Mouse (Mus musculus): ENCODE data around the gene Lypd3. TPM values are rescaled to one million over a fixed set of nuclear protein-coding genes. Genes with fewer than 3 reads are reported as not detected.

Lypd3 gene
- total and polyA plus RNA-seq, 3 experiments: not detected

GRCm38 (mm10) chr7:24644492-24644891, 8.1 kb downstream of the Lypd3 start:
- Histone ChIP-seq H3K27me3 (ENCODE audit: control insufficient read depth in 1 of 2, insufficient read depth in 2 of 2, low read length in 2 of 2) (peaks cover 2 to 15% of the 10 kb centered on the region in 2 experiments), H3K36me3 (ENCODE audit: control insufficient read depth in 1 of 2, insufficient read depth in 2 of 2, low read length in 2 of 2) (no peaks in the 10 kb centered on the region), H3K9ac (ENCODE audit: control insufficient read depth, low read depth, low read length, poor library complexity, severe bottlenecking) (no peak overlapping the region), H3K4me3 (ENCODE audit: control insufficient read depth in 1 of 2, insufficient read depth in 1 of 2, low read depth in 2 of 2, low read length in 2 of 2) (no peak overlapping the region), H3K9me3 (replicated peaks; ENCODE audit: insufficient read depth, low read length) (no peaks in the 10 kb centered on the region), H3K4me1 (ENCODE audit: control insufficient read depth in 1 of 2, insufficient read depth in 2 of 2, low read length in 2 of 2) (no peaks in the 10 kb centered on the region), H3K27ac (ENCODE audit: control insufficient read depth, low read depth, low read length) (no peak overlapping the region), H3K79me2 (ENCODE audit: control insufficient read depth, insufficient read depth, low read length, poor library complexity) (no peaks in the 10 kb centered on the region)
- TF ChIP-seq RAD21 (IDR thresholded peaks at IDR 0.05; ENCODE audit: low read depth, low read length): no peak
- TF ChIP-seq MYC (IDR thresholded peaks at IDR 0.05; ENCODE audit: low read depth, low read length): no peak
- no peak for TF ChIP-seq CHD1 (IDR thresholded peaks at IDR 0.05; ENCODE audit: low read depth, low read length)
- no peak for TF ChIP-seq BHLHE40 (IDR thresholded peaks at IDR 0.05; ENCODE audit: borderline replicate concordance, low read depth, low read length)
- TF ChIP-seq UBTF (IDR thresholded peaks at IDR 0.05; ENCODE audit: borderline replicate concordance, insufficient read depth, low read depth, low read length): no peak
- TF ChIP-seq MAZ (IDR thresholded peaks at IDR 0.05; ENCODE audit: low read depth, low read length): no peak
- TF ChIP-seq EP300 (IDR thresholded peaks at IDR 0.05; ENCODE audit: low read depth in 1 of 2, low read length in 2 of 2): no peak
- TF ChIP-seq E2F4 (IDR thresholded peaks at IDR 0.05; ENCODE audit: borderline replicate concordance, low read depth, low read length): no peak
- DNase-seq (ENCODE audit: low read depth, low spot score): no peak

DNA sequence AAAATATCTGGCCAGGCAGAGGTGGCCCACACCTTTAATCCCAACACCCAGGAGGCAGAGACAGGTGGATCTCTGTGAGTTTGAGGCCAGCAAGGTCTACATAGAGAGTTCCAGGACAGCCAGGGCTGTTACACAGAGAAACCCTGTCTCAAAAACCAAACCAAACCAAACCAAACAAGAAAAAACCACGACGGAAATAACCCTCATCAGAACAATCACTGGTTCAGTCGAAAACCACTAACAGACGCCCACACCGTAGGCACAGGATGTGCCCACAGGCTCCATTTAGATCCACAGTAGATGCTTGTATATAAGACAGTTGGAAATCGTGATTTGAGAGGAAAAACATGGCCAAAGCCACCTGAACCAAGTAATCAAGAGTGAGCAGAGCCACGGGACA, 8.6 kb downstream of the Lypd3 start:
- TF ChIP-seq ETS1 (IDR thresholded peaks at IDR 0.05; ENCODE audit: low read depth, low read length): no peak
- H3K4me3 ChIP-seq (ENCODE audit: control insufficient read depth in 1 of 2, insufficient read depth in 1 of 2, low read depth in 2 of 2, low read length in 2 of 2): no peak overlapping the region
- peaks cover 2 to 15% of the 10 kb centered on the region in 2 experiments for H3K27me3 ChIP-seq (ENCODE audit: control insufficient read depth in 1 of 2, insufficient read depth in 2 of 2, low read length in 2 of 2)
- no peak overlapping the region for H3K27ac ChIP-seq (ENCODE audit: control insufficient read depth, low read depth, low read length)
- H3K4me1 ChIP-seq (ENCODE audit: control insufficient read depth in 1 of 2, insufficient read depth in 2 of 2, low read length in 2 of 2): no peaks in the 10 kb centered on the region
- no peak overlapping the region for H3K9ac ChIP-seq (ENCODE audit: control insufficient read depth, low read depth, low read length, poor library complexity, severe bottlenecking)
- H3K36me3 ChIP-seq (ENCODE audit: control insufficient read depth in 1 of 2, insufficient read depth in 2 of 2, low read length in 2 of 2): no peaks in the 10 kb centered on the region
- DNase-seq (ENCODE audit: low read depth, low spot score): no peak
- H3K9me3 ChIP-seq (replicated peaks; ENCODE audit: insufficient read depth, low read length): no peaks in the 10 kb centered on the region
- H3K79me2 ChIP-seq (ENCODE audit: control insufficient read depth, insufficient read depth, low read length, poor library complexity): no peaks in the 10 kb centered on the region

DNA sequence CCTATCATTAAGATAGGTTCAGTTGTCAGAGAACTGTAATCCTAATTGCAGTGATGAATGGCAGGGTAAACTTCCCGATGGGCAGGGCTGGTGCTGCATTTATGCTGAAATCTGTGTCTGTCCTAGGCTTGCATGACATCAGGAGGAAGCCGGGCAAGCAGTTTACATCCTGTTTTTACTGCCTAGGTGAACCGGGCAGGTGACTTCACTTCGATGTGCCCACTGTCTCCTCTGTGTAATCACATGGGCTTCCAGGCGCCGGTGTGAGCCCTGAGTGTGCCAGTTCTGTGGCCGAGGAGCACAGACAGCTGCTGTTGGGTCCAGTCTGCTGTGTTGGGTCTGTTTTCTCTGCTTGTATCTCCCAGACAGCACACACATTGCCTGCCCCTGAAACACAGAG, 10.1 kb downstream of the Lypd3 start:
- peaks cover 2 to 15% of the 10 kb centered on the region in 2 experiments for H3K27me3 ChIP-seq (ENCODE audit: control insufficient read depth in 1 of 2, insufficient read depth in 2 of 2, low read length in 2 of 2)
- no peak overlapping the region for H3K9ac ChIP-seq (ENCODE audit: control insufficient read depth, low read depth, low read length, poor library complexity, severe bottlenecking)
- no peak for TF ChIP-seq CHD1 (IDR thresholded peaks at IDR 0.05; ENCODE audit: low read depth, low read length)
- no peak for TF ChIP-seq UBTF (IDR thresholded peaks at IDR 0.05; ENCODE audit: borderline replicate concordance, insufficient read depth, low read depth, low read length)
- no peak for TF ChIP-seq USF2 (IDR thresholded peaks at IDR 0.05; ENCODE audit: borderline replicate concordance in 1 of 2, insufficient read depth in 1 of 2, low read depth in 1 of 2, low read length in 2 of 2)
- no peak for TF ChIP-seq RAD21 (IDR thresholded peaks at IDR 0.05; ENCODE audit: low read depth, low read length)
- no peak for TF ChIP-seq RCOR1 (IDR thresholded peaks at IDR 0.05; ENCODE audit: low read depth, low read length)
- TF ChIP-seq POLR2AphosphoS2 (IDR thresholded peaks at IDR 0.05; ENCODE audit: low read length): no peak
- no peaks in the 10 kb centered on the region for H3K79me2 ChIP-seq (ENCODE audit: control insufficient read depth, insufficient read depth, low read length, poor library complexity)
- H3K36me3 ChIP-seq (ENCODE audit: control insufficient read depth in 1 of 2, insufficient read depth in 2 of 2, low read length in 2 of 2): no peaks in the 10 kb centered on the region
- H3K27ac ChIP-seq (ENCODE audit: control insufficient read depth, low read depth, low read length): no peak overlapping the region
- no peaks in the 10 kb centered on the region for H3K9me3 ChIP-seq (replicated peaks; ENCODE audit: insufficient read depth, low read length)
- no peak overlapping the region for H3K4me3 ChIP-seq (ENCODE audit: control insufficient read depth in 1 of 2, insufficient read depth in 1 of 2, low read depth in 2 of 2, low read length in 2 of 2)
- DNase-seq (ENCODE audit: low read depth, low spot score): no peak
- no peaks in the 10 kb centered on the region for H3K4me1 ChIP-seq (ENCODE audit: control insufficient read depth in 1 of 2, insufficient read depth in 2 of 2, low read length in 2 of 2)

All from MEL (cell line).